Mouse (Mus musculus): ENCODE data around the gene Stxbp6.

GRCm38 (mm10) chr12:45026347-45026746 is 48.2 kb downstream of the Stxbp6 start:
- TF ChIP-seq CTCF (IDR thresholded peaks at IDR 0.05; ENCODE audit: control insufficient read depth, insufficient read depth, insufficient read length) (no peak), CEBPB (IDR thresholded peaks at IDR 0.05; ENCODE audit: low read depth) (no peak), MYOG (IDR thresholded peaks at IDR 0.05; ENCODE audit: control insufficient read depth, extremely low read depth, insufficient read length) (no peak), FOSL1 (IDR thresholded peaks at IDR 0.05; ENCODE audit: insufficient read depth, low read length, poor library complexity, severe bottlenecking) (no peak), USF1 (IDR thresholded peaks at IDR 0.05; ENCODE audit: low read depth) (no peak), MYOD1 (IDR thresholded peaks at IDR 0.05; ENCODE audit: control insufficient read depth, insufficient read length, low read depth) (no peak)
